16 mouse cellular contexts compared by ENCODE assay signal in the genomic region with DNA sequence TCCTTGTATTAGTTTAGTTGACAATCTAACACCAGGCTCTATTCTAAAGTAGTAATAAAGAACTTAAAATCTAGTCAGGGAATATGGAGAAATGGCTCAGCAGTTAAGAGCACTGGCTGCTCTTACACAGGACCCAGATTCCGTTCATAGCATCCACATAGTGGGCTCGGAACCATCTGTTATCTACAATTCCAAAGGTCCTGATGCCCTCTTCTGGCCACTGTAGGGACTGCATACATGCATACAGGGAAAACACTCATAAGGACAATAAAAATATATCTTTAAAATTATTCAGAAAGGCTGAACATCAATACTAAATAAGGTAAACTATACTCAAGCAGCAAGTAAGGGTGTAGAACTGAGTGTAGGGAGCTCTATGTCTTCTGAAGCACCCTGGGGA. TPM values are rescaled to one million over a fixed set of nuclear protein-coding genes. Genes with fewer than 3 reads are reported as not detected.
DNase-seq lines count a peak whose midpoint lies in the region; ATAC-seq and TF ChIP-seq lines count a peak whose summit lies in the region.
"Had no signal": no experiment of that assay in that cellular context is flagged by ENCODE, and none has a peak within 500 bp of the region (broad histone marks: within the 10 kb centered on the region; RNA-seq: fewer than 3 reads in every experiment).

No protein-coding gene starts in this region.

- no peak for TF ChIP-seq EP300 in lung, postnatal 0 days (IDR thresholded peaks at IDR 0.05)
- no peak for TF ChIP-seq EP300 in MEL (IDR thresholded peaks at IDR 0.05; ENCODE audit: low read depth in 1 of 2, low read length in 2 of 2)

- no peaks in the 10 kb centered on the region for H3K4me1 ChIP-seq in hindbrain, embryonic 11.5 days (replicated peaks; ENCODE audit: control insufficient read depth, insufficient read depth, low read length)
- H3K4me1 ChIP-seq in hindbrain, embryonic 16.5 days (ENCODE audit: control insufficient read depth, insufficient read depth, low read depth, low read length), result no peaks in the 10 kb centered on the region
- H3K4me1 ChIP-seq in lung, postnatal 0 days (ENCODE audit: insufficient read depth, low read depth, low read length), result no peaks in the 10 kb centered on the region
- H3K4me1 ChIP-seq in MEL (ENCODE audit: control insufficient read depth in 1 of 2, insufficient read depth in 2 of 2, low read length in 2 of 2), result no peaks in the 10 kb centered on the region
- H3K4me1 ChIP-seq in small intestine, adult 2 months (ENCODE audit: control insufficient read depth, insufficient read depth, insufficient read length, low read length), result no peaks in the 10 kb centered on the region
- no peaks in the 10 kb centered on the region for H3K4me1 ChIP-seq in forebrain, embryonic 15.5 days
- H3K4me1 ChIP-seq: forebrain, embryonic 10.5 days; limb, embryonic 12.5 days had no signal

- H3K4me2 ChIP-seq in hindbrain, embryonic 11.5 days (replicated peaks; ENCODE audit: low read depth, low read length), result no peak overlapping the region
- H3K4me2 ChIP-seq in hindbrain, embryonic 16.5 days (ENCODE audit: low read length), result no peak overlapping the region
- H3K4me2 ChIP-seq in lung, postnatal 0 days (replicated peaks; ENCODE audit: low read depth, low read length), result no peak overlapping the region
- no peak overlapping the region for H3K4me2 ChIP-seq in forebrain, embryonic 15.5 days (replicated peaks)
- H3K4me2 ChIP-seq: limb, embryonic 12.5 days; midbrain, embryonic 11.5 days had no signal

- H3K27me3 ChIP-seq in hindbrain, embryonic 11.5 days (ENCODE audit: control insufficient read depth, insufficient read depth, low read length), result no peaks in the 10 kb centered on the region
- H3K27me3 ChIP-seq in hindbrain, embryonic 16.5 days (replicated peaks; ENCODE audit: control insufficient read depth, insufficient read depth, low read length), result no peaks in the 10 kb centered on the region
- H3K27me3 ChIP-seq in lung, postnatal 0 days (replicated peaks; ENCODE audit: insufficient read depth, low read length), result no peaks in the 10 kb centered on the region
- H3K27me3 ChIP-seq in MEL (ENCODE audit: control insufficient read depth in 1 of 2, insufficient read depth in 2 of 2, low read length in 2 of 2), result no peaks in the 10 kb centered on the region
- no peaks in the 10 kb centered on the region for H3K27me3 ChIP-seq in small intestine, adult 2 months (ENCODE audit: control insufficient read depth, insufficient read depth, low read length)
- H3K27me3 ChIP-seq in forebrain, embryonic 15.5 days, result no peaks in the 10 kb centered on the region
- H3K27me3 ChIP-seq: CH12.LX; limb, embryonic 12.5 days had no signal

- TF ChIP-seq POLR2A in MEL (IDR thresholded peaks at IDR 0.05; ENCODE audit: control insufficient read depth in 1 of 2, insufficient read depth in 1 of 2, low read depth in 1 of 2, low read length in 2 of 2, poor library complexity in 1 of 2), result no peak
- no peak for TF ChIP-seq POLR2A in small intestine, adult 2 months (IDR thresholded peaks at IDR 0.05; ENCODE audit: low read depth, low read length)

- 92% methylated on average over 2 of the region's 2 CpGs for WGBS in hindbrain, embryonic 11.5 days
- 90% methylated on average over 2 of the region's 2 CpGs for WGBS in hindbrain, embryonic 16.5 days
- WGBS in lung, postnatal 0 days, result 95% methylated on average over 2 of the region's 2 CpGs
- 97% methylated on average over 2 of the region's 2 CpGs for WGBS in small intestine, adult 2 months
- WGBS in forebrain, embryonic 15.5 days, result 93% methylated on average over 2 of the region's 2 CpGs

- no peaks in the 10 kb centered on the region for H3K9me3 ChIP-seq in hindbrain, embryonic 11.5 days (ENCODE audit: control insufficient read depth, low read length)
- H3K9me3 ChIP-seq in hindbrain, embryonic 16.5 days (ENCODE audit: control insufficient read depth, low read length), result no peaks in the 10 kb centered on the region
- no peaks in the 10 kb centered on the region for H3K9me3 ChIP-seq in lung, postnatal 0 days (ENCODE audit: low read length)
- H3K9me3 ChIP-seq in MEL (replicated peaks; ENCODE audit: insufficient read depth, low read length), result no peaks in the 10 kb centered on the region
- no peaks in the 10 kb centered on the region for H3K9me3 ChIP-seq in forebrain, embryonic 15.5 days
- H3K9me3 ChIP-seq: forebrain, embryonic 10.5 days; limb, embryonic 12.5 days had no signal

- H3K9ac ChIP-seq in hindbrain, embryonic 11.5 days (ENCODE audit: low read depth, low read length), result no peak overlapping the region
- no peak overlapping the region for H3K9ac ChIP-seq in hindbrain, embryonic 16.5 days (ENCODE audit: low read depth, low read length)
- H3K9ac ChIP-seq in lung, postnatal 0 days (replicated peaks; ENCODE audit: low read depth), result no peak overlapping the region
- no peak overlapping the region for H3K9ac ChIP-seq in MEL (ENCODE audit: control insufficient read depth, low read depth, low read length, poor library complexity, severe bottlenecking)
- H3K9ac ChIP-seq in forebrain, embryonic 15.5 days (replicated peaks), result no peak overlapping the region
- H3K9ac ChIP-seq: limb, embryonic 12.5 days had no signal

- no peak overlapping the region for H3K4me3 ChIP-seq in hindbrain, embryonic 11.5 days (ENCODE audit: low read depth, low read length)
- no peak overlapping the region for H3K4me3 ChIP-seq in hindbrain, embryonic 16.5 days (ENCODE audit: low read length)
- H3K4me3 ChIP-seq in lung, postnatal 0 days (ENCODE audit: low read depth, low read length), result no peak overlapping the region
- no peak overlapping the region for H3K4me3 ChIP-seq in MEL (ENCODE audit: control insufficient read depth in 1 of 2, insufficient read depth in 1 of 2, low read depth in 2 of 2, low read length in 2 of 2)
- H3K4me3 ChIP-seq in small intestine, adult 2 months (ENCODE audit: low read depth, low read length), result no peak overlapping the region
- H3K4me3 ChIP-seq in forebrain, embryonic 15.5 days, result no peak overlapping the region
- H3K4me3 ChIP-seq: forebrain, embryonic 10.5 days; hindbrain, embryonic 10.5 days; limb, embryonic 12.5 days had no signal

- 0 out of 2 replicates have a peak, but pooled peaks cover 6% of the 10 kb centered on the region for H3K36me3 ChIP-seq in hindbrain, embryonic 11.5 days (ENCODE audit: control insufficient read depth, insufficient read depth, low read length)
- H3K36me3 ChIP-seq in hindbrain, embryonic 16.5 days (ENCODE audit: control insufficient read depth, insufficient read depth, low read length), result peaks cover 18% of the 10 kb centered on the region
- H3K36me3 ChIP-seq in lung, postnatal 0 days (ENCODE audit: insufficient read depth, low read length), result peaks cover 49% of the 10 kb centered on the region; the same call in 1 of the 2 replicates
- peaks cover 0 to 9% of the 10 kb centered on the region in 2 experiments; a peak in 2 of 4 replicates for H3K36me3 ChIP-seq in MEL (ENCODE audit: control insufficient read depth in 1 of 2, insufficient read depth in 2 of 2, low read length in 2 of 2)
- peaks cover 56% of the 10 kb centered on the region for H3K36me3 ChIP-seq in small intestine, adult 2 months (ENCODE audit: control insufficient read depth, insufficient read depth, low read length)
- H3K36me3 ChIP-seq in forebrain, embryonic 15.5 days, result peaks cover 30% of the 10 kb centered on the region; the same call in 1 of the 2 replicates

- peak; percentile 20 for DNase-seq in hindbrain, embryonic 11.5 days (ENCODE audit: low spot score)
- no peak for DNase-seq in lung, postnatal 0 days (ENCODE audit: low spot score)
- DNase-seq in lung, adult 18-20 months, result no peak
- DNase-seq in MEL (ENCODE audit: low read depth, low spot score), result peak; percentile 48
- DNase-seq in spleen, postnatal 14 days (ENCODE audit: low spot score in 2 of 2), result no peak
- DNase-seq: adrenal gland, postnatal 10 days; cerebellum, adult 11 months; heart, adult 11 months had no signal

- H3K79me2 ChIP-seq in MEL (ENCODE audit: control insufficient read depth, insufficient read depth, low read length, poor library complexity), result no peaks in the 10 kb centered on the region

- no peak for ATAC-seq in hindbrain, embryonic 11.5 days (ENCODE audit: low FRiP score)
- ATAC-seq in hindbrain, embryonic 16.5 days, result no peak
- no peak for ATAC-seq in lung, postnatal 0 days
- ATAC-seq in forebrain, embryonic 15.5 days (replicated peaks), result no peak

- TF ChIP-seq RAD21 in MEL (IDR thresholded peaks at IDR 0.05; ENCODE audit: low read depth, low read length), result peak; percentile 16

- H3K27ac ChIP-seq in hindbrain, embryonic 11.5 days (ENCODE audit: low read depth, low read length), result no peak overlapping the region
- H3K27ac ChIP-seq in hindbrain, embryonic 16.5 days (ENCODE audit: low read depth, low read length), result no peak overlapping the region
- no peak overlapping the region for H3K27ac ChIP-seq in lung, postnatal 0 days (ENCODE audit: low read length)
- H3K27ac ChIP-seq in MEL (ENCODE audit: control insufficient read depth, low read depth, low read length), result no peak overlapping the region
- no peak overlapping the region for H3K27ac ChIP-seq in small intestine, adult 2 months (ENCODE audit: insufficient read depth, low read depth, low read length)
- no peak overlapping the region for H3K27ac ChIP-seq in forebrain, embryonic 15.5 days (replicated peaks)
- H3K27ac ChIP-seq: forebrain, embryonic 10.5 days; hindbrain, embryonic 10.5 days; limb, embryonic 12.5 days had no signal

- TF ChIP-seq CTCF in lung, postnatal 0 days (IDR thresholded peaks at IDR 0.05), result peak; percentile 52
- TF ChIP-seq CTCF in MEL (IDR thresholded peaks at IDR 0.05 in 2 of 3, conservative IDR thresholded peaks at IDR 0.05 in 1 of 3; ENCODE audit: control insufficient read depth in 1 of 3, insufficient read depth in 1 of 3, low read depth in 2 of 3, low read length in 3 of 3, poor library complexity in 1 of 3, severe bottlenecking in 1 of 3), result peak; percentile 26 to 67 (median 37); a peak in 5 of 6 replicates
- peak; percentile 19; the same call in 1 of the 2 replicates for TF ChIP-seq CTCF in small intestine, adult 2 months (IDR thresholded peaks at IDR 0.05; ENCODE audit: extremely low read depth, insufficient read length, insufficient replicate concordance, low read depth, low read length)

RNA-seq across cellular contexts. Expression of a gene that starts 36.7 kb away (rescaled TPM):
- polyA plus RNA-seq in hindbrain, embryonic 11.5 days (2014; fragmentation: Nextera tagmentation; extraction: Ambion mirVana), result 22.2 and 25.2 TPM in 2 replicates
- polyA plus RNA-seq in hindbrain, embryonic 16.5 days (2015; fragmentation: Nextera tagmentation; extraction: Ambion mirVana), result 13.7 and 14.6 TPM in 2 replicates
- polyA plus RNA-seq in lung, postnatal 0 days (2015; fragmentation: Nextera tagmentation; extraction: Ambion mirVana), result 15.2 and 16.1 TPM in 2 replicates
- total RNA-seq in MEL (2012; rRNA removed), result 2.3 and 2.5 TPM in 2 replicates
- 1 to 10 TPM in 1 of 2 experiments, not detected in 1; 6.3 TPM for polyA plus RNA-seq in MEL (2012; ENCODE audit: insufficient read depth in 1 of 2, insufficient read length in 2 of 2, low read depth in 1 of 2, low replicate concordance in 2 of 2, missing spikeins in 1 of 2)
- 1.0 and 1.3 TPM in 2 replicates for polyA plus RNA-seq in small intestine, adult 2 months (2012; rRNA removed)
- 10.8 and 11.0 TPM in 2 replicates for polyA plus RNA-seq in forebrain, embryonic 15.5 days (2015; fragmentation: Nextera tagmentation; extraction: Ambion mirVana)

RNA-seq across cellular contexts. Expression of a gene that starts 45.6 kb away (rescaled TPM):
- 6.5 and 7.7 TPM in 2 replicates for polyA plus RNA-seq in hindbrain, embryonic 11.5 days (2014; fragmentation: Nextera tagmentation; extraction: Ambion mirVana)
- 8.1 and 9.5 TPM in 2 replicates for polyA plus RNA-seq in hindbrain, embryonic 16.5 days (2015; fragmentation: Nextera tagmentation; extraction: Ambion mirVana)
- 12.6 and 16.7 TPM in 2 replicates for polyA plus RNA-seq in lung, postnatal 0 days (2015; fragmentation: Nextera tagmentation; extraction: Ambion mirVana)
- 7.7 and 9.2 TPM in 2 replicates for total RNA-seq in MEL (2012; rRNA removed)
- polyA plus RNA-seq in MEL (2012; ENCODE audit: insufficient read depth in 1 of 2, insufficient read length in 2 of 2, low read depth in 1 of 2, low replicate concordance in 2 of 2, missing spikeins in 1 of 2), result 10 to 100 TPM in 1 of 2 experiments, 1 to 10 TPM in 1; 7.3 to 15.0 TPM
- polyA plus RNA-seq in small intestine, adult 2 months (2012; rRNA removed), result 3.7 and 8.3 TPM in 2 replicates
- 8.9 and 9.0 TPM in 2 replicates for polyA plus RNA-seq in forebrain, embryonic 15.5 days (2015; fragmentation: Nextera tagmentation; extraction: Ambion mirVana)

Comparison
In these comparisons a context has a peak if more than half of its experiments do, and no peak if none do; other contexts are left out.
1. DNase-seq: peak in hindbrain, embryonic 11.5 days (single experiment) and MEL (single experiment); none in lung, postnatal 0 days (single experiment), lung, adult 18-20 months (0 of 2) and spleen, postnatal 14 days (0 of 2).
2. Peak in every context shown above with its lines, with median percentiles within 50 percentile points of each other: CTCF ChIP-seq.